Mouse (Mus musculus): ENCODE data around the gene Cpz. TPM values are rescaled to one million over a fixed set of nuclear protein-coding genes. Genes with fewer than 3 reads are reported as not detected.

Gene Cpz
- polyA plus RNA-seq, 1 experiment from 2014 or later = 7.0 TPM

DNA sequence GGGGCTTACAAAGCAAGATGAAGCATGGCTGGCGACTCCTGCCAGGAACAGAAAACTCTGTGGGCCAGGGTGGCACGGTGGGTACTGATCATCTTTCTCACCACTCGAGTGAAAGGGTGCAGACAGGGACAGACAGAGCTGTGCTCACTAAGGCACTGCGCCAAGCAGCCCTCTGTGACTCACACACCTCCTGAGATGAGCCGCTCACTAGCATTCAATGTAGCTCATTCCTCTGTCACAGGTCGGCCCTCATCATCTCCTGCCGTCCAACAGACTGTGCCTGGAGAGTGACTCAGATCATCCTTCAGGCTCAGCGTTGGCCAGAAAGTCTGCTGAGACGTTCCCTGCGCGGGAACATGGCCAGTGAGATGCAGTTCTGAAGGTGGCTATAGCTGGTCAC, 8.7 kb downstream of the Cpz start:
- no peak for ATAC-seq (ENCODE audit: low FRiP score, low read depth)
- Histone ChIP-seq H3K27me3 (peaks cover 11% of the 10 kb centered on the region), H3K4me2 (replicated peaks) (no peak overlapping the region), H3K27ac (replicated peaks) (no peak overlapping the region), H3K4me1 (no peaks in the 10 kb centered on the region), H3K9me3 (no peaks in the 10 kb centered on the region), H3K4me3 (no peak overlapping the region), H3K36me3 (no peaks in the 10 kb centered on the region), H3K9ac (replicated peaks) (no peak overlapping the region)
- 84% methylated on average over 11 of the region's 11 CpGs for WGBS

DNA sequence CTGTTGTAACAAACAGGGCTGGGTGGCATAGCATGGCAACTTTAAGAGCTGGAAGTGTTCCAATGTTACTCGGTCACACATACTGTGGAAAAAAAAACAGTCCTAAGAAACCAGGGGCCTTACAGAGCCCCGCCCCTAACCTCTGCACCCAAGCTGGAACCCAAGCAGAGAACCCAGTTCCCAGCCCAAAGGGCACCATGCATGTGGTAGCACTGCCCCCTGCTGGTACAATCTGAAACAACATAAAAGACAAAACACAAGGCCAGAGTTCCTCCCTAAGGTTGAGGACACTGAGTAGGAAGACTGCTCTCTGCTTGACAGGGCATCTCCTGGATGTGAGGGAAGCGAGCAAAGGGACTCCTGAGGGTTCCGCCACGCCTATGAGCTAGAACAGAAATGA, 14.9 kb downstream of the Cpz start:
- H3K9me3 ChIP-seq = no peaks in the 10 kb centered on the region
- no peak for ATAC-seq (ENCODE audit: low FRiP score, low read depth)
- H3K9ac ChIP-seq (replicated peaks) = no peak overlapping the region
- no peaks in the 10 kb centered on the region for H3K36me3 ChIP-seq
- H3K4me1 ChIP-seq = no peaks in the 10 kb centered on the region
- H3K4me3 ChIP-seq = no peak overlapping the region
- H3K4me2 ChIP-seq (replicated peaks) = no peak overlapping the region
- H3K27ac ChIP-seq (replicated peaks) = no peak overlapping the region
- peaks cover 19% of the 10 kb centered on the region for H3K27me3 ChIP-seq
- WGBS = 20% methylated on average over 5 of the region's 5 CpGs

DNA sequence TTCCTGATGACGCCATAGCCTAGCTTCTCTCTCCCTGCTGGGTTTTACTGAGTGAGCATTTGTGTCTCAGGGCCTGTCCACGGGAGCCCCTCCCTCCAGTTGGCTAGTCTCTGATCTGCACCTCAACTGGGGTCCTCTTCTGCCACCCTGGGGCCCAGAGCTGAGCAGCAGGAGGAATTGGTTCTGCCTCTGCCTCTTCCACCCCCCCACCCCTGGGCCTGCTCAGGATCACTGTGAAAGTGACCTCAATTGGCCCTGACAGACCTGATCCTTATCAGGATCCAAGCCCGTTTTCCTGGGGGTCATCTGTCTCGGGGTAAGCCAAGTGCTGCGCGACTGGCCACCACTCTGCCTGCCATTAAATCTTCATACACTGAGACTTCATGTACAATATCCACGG, 20.5 kb downstream of the Cpz start:
- Histone ChIP-seq H3K4me1 (no peaks in the 10 kb centered on the region), H3K27me3 (peaks cover 12% of the 10 kb centered on the region), H3K27ac (replicated peaks) (no peak overlapping the region), H3K9me3 (no peaks in the 10 kb centered on the region), H3K9ac (replicated peaks) (no peak overlapping the region), H3K4me3 (no peak overlapping the region), H3K36me3 (no peaks in the 10 kb centered on the region), H3K4me2 (replicated peaks) (no peak overlapping the region)
- 71% methylated on average over 7 of the region's 7 CpGs for WGBS
- ATAC-seq (ENCODE audit: low FRiP score, low read depth) = no peak

DNA sequence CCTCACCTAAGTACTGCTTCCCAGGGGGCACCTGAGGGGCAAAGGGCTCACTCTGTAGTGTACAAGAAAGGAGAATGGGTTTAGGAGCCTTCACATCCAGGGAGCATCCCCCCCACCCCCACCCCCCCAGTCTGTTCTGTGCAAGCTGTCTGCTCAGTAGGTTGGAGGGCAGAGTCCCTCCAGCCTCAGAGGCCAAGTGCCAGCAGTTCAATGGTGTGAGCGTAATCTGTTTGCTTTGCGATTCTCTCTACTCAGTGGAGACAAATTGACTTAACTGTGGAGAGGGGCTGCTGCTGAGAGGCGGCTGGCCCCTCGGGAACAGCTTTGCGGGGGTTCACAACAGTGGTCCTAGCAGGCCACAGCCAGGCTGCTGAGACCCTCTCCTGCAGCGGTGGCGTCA, 28.2 kb downstream of the Cpz start:
- peaks cover 8% of the 10 kb centered on the region for H3K27me3 ChIP-seq
- ATAC-seq (ENCODE audit: low FRiP score, low read depth) = no peak
- no peaks in the 10 kb centered on the region for H3K36me3 ChIP-seq
- no peak overlapping the region for H3K4me3 ChIP-seq
- H3K9me3 ChIP-seq = no peaks in the 10 kb centered on the region
- H3K27ac ChIP-seq (replicated peaks) = no peak overlapping the region
- no peak overlapping the region for H3K9ac ChIP-seq (replicated peaks)
- no peak overlapping the region for H3K4me2 ChIP-seq (replicated peaks)
- H3K4me1 ChIP-seq = peaks cover 12% of the 10 kb centered on the region
- WGBS = 33% methylated on average over 7 of the region's 7 CpGs

DNA sequence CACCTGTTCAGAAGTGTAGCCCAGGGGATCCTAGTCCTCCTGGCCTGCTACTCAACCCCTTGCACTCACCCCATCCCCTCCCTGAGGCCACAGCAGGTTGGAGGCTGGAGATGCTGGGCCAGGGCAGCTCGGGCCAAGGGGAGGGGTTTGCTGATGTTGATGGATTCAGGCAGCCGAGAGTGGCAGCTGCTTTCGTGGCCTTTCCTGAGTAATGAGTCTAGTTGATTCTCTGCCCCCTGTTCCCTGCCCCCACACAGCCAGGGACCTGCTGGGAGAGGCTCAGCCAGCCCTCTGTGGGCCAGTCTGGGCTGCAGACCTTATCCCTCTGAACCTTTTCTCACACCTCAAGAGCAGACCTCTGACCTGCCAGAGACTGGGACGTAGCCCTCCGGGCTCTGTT, 29.5 kb downstream of the Cpz start:
- no peak for ATAC-seq (ENCODE audit: low FRiP score, low read depth)
- no peak overlapping the region for H3K4me3 ChIP-seq
- H3K9me3 ChIP-seq = no peaks in the 10 kb centered on the region
- H3K4me2 ChIP-seq (replicated peaks) = no peak overlapping the region
- peaks cover 12% of the 10 kb centered on the region for H3K4me1 ChIP-seq
- WGBS = 17% methylated on average over 5 of the region's 5 CpGs
- peaks cover 8% of the 10 kb centered on the region for H3K27me3 ChIP-seq
- no peak overlapping the region for H3K27ac ChIP-seq (replicated peaks)
- no peak overlapping the region for H3K9ac ChIP-seq (replicated peaks)
- H3K36me3 ChIP-seq = no peaks in the 10 kb centered on the region

DNA sequence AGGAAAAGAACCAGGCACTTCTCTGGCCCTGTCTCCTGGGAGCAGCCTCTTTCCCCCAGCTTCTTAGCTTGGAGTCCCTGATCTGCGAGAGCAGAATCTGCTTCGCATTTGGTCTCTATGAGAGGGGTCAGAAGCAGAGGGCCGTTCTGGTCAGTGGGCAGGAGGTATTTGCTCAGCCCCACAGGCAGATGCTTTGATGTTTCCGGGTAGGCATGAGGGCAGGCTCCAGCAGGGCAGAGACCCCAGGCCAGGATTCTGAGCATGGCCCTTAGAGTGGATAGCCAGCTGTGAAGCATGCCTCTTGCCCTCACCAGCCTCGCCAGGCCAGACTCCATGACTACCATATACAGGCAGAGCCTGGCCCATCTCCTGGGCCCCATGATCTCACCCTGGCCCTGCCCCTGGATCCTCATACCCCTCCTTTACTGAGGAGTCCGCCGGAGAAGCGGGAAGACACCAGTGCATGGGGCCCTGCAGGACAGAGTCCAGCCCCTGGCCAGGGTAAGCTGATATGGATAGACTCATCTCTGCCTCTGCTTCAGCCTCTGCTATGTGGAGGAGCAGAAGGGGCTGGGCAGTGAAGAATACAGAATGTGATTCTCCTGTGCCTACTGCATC, 30.6 kb downstream of the Cpz start:
- peaks cover 8% of the 10 kb centered on the region for H3K27me3 ChIP-seq
- peaks cover 12% of the 10 kb centered on the region for H3K4me1 ChIP-seq
- H3K27ac ChIP-seq (replicated peaks) = no peak overlapping the region
- no peak overlapping the region for H3K9ac ChIP-seq (replicated peaks)
- H3K9me3 ChIP-seq = no peaks in the 10 kb centered on the region
- 17% methylated on average over 8 of the region's 8 CpGs for WGBS
- ATAC-seq (ENCODE audit: low FRiP score, low read depth) = no peak
- H3K36me3 ChIP-seq = no peaks in the 10 kb centered on the region
- H3K4me3 ChIP-seq = no peak overlapping the region
- no peak overlapping the region for H3K4me2 ChIP-seq (replicated peaks)

- 90% methylated on average over 12 of the region's 12 CpGs for WGBS
Observed at GRCm38 (mm10) chr5:35493770-35494169, 31.7 kb downstream of the Cpz start.

DNA sequence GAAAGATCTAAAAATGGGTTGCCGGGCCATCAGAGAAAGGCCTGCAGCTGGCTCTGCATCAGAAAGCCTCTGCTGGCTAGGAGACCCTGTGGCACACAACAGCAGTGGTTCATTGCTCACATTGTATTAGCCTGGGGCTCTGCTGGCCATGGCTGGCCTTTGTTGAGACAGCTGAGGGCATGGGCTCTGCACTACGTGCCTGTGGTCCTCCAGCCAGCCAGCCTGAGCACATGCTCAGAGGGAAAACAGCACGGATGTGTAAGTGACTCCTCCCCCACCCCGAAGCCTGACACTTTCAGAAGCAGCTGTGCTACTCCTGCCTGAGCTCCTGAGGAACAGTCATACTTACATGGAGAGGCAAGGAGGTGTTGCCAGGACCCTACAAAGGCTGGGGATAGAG, 46.0 kb downstream of the Cpz start:
- H3K4me2 ChIP-seq (replicated peaks) = no peak overlapping the region
- ATAC-seq (ENCODE audit: low FRiP score, low read depth) = no peak
- H3K27ac ChIP-seq (replicated peaks) = no peak overlapping the region
- H3K4me1 ChIP-seq = no peaks in the 10 kb centered on the region
- no peak overlapping the region for H3K4me3 ChIP-seq
- H3K27me3 ChIP-seq = peaks cover 8% of the 10 kb centered on the region; the same call in 1 of the 2 replicates
- WGBS = 38% methylated on average over 4 of the region's 4 CpGs
- no peaks in the 10 kb centered on the region for H3K36me3 ChIP-seq
- no peak overlapping the region for H3K9ac ChIP-seq (replicated peaks)
- no peaks in the 10 kb centered on the region for H3K9me3 ChIP-seq

More at GRCm38 (mm10) chr5:35493770-35494169, 31.7 kb downstream of the Cpz start:
- no peak overlapping the region for H3K4me2 ChIP-seq (replicated peaks)
- peaks cover 12% of the 10 kb centered on the region for H3K4me1 ChIP-seq
- no peaks in the 10 kb centered on the region for H3K36me3 ChIP-seq
- H3K9ac ChIP-seq (replicated peaks) = no peak overlapping the region
- H3K27ac ChIP-seq (replicated peaks) = no peak overlapping the region
- peaks cover 4% of the 10 kb centered on the region for H3K27me3 ChIP-seq
- no peaks in the 10 kb centered on the region for H3K9me3 ChIP-seq
- no peak overlapping the region for H3K4me3 ChIP-seq
- no peak for ATAC-seq (ENCODE audit: low FRiP score, low read depth)

DNA sequence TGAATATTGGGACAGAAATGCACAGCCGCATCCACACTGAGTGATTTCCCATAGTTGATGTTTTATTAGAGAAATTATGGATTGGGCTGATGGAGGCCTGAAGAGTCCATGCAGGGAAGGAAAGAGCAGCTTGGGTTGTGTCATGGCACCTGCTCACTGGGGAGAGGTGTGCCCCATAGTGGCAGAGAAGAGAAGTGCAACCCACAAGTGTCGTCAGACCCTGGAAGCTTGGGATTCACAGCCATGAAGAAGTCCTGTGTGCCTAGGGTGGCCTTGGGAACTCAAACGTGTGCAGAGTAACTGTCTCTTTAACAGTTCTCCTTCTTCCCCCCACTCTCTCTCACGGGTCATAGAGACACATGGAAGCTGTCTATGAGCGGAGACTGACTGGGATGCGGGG, 50.3 kb downstream of the Cpz start:
- no peak overlapping the region for H3K9ac ChIP-seq (replicated peaks)
- H3K36me3 ChIP-seq = no peaks in the 10 kb centered on the region
- H3K4me3 ChIP-seq = no peak overlapping the region
- H3K9me3 ChIP-seq = no peaks in the 10 kb centered on the region
- H3K4me2 ChIP-seq (replicated peaks) = no peak overlapping the region
- H3K27me3 ChIP-seq = peaks cover 15% of the 10 kb centered on the region; the same call in 1 of the 2 replicates
- no peak for ATAC-seq (ENCODE audit: low FRiP score, low read depth)
- 40% methylated on average over 6 of the region's 6 CpGs for WGBS
- H3K4me1 ChIP-seq = no peaks in the 10 kb centered on the region
- no peak overlapping the region for H3K27ac ChIP-seq (replicated peaks)

DNA sequence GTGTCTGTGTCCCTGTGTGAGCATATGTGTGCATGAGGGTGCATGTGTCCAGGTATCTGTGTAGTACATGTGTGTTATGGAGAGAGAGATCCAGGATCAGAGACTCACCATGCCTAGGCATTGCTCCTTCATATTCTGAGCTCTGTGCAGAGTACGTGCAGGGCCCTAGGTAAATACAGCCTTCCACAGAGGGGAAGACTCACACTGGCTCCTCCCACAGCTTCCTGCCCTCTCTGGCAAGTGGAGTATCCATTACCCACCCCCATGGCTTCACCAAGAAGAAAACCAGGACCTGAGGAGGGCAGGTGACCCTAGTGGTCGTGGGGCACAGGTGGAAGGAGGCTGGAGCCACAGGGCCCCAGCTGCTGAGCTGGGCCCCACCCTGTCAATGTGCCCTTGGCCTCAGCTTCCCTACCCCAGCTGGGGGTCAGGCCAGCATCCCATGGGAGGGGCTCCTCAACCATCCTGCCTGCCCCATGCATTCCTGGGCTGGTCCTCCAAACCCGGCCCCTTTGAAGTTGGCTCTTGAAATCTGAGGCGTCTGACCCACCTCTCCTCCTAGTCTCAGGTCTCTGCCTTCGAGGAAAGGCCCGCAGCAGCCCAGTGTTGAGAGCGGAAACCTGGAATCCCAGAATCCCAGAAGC, 54.5 kb downstream of the Cpz start:
- Histone ChIP-seq H3K4me3 (no peak overlapping the region), H3K27ac (replicated peaks) (no peak overlapping the region), H3K36me3 (no peaks in the 10 kb centered on the region), H3K27me3 (0 out of 2 replicates have a peak, but pooled peaks cover 16% of the 10 kb centered on the region), H3K4me2 (replicated peaks) (no peak overlapping the region), H3K4me1 (peaks cover 2% of the 10 kb centered on the region; the same call in 1 of the 2 replicates), H3K9ac (replicated peaks) (no peak overlapping the region), H3K9me3 (no peaks in the 10 kb centered on the region)
- no peak for ATAC-seq (ENCODE audit: low FRiP score, low read depth)
- 47% methylated on average over 7 of the region's 7 CpGs for WGBS

- ATAC-seq (ENCODE audit: low FRiP score, low read depth) = no peak
- Histone ChIP-seq H3K27ac (replicated peaks) (no peak overlapping the region), H3K9me3 (no peaks in the 10 kb centered on the region), H3K9ac (replicated peaks) (no peak overlapping the region), H3K4me1 (peaks cover 2% of the 10 kb centered on the region), H3K36me3 (no peaks in the 10 kb centered on the region), H3K4me3 (no peak overlapping the region), H3K27me3 (0 out of 2 replicates have a peak, but pooled peaks cover 20% of the 10 kb centered on the region), H3K4me2 (replicated peaks) (no peak overlapping the region)
- WGBS = 62% methylated on average over 21 of the region's 21 CpGs
Observed at GRCm38 (mm10) chr5:35465966-35466635, 59.4 kb downstream of the Cpz start.

GRCm38 (mm10) chr5:35462081-35462480, 63.4 kb downstream of the Cpz start:
- Histone ChIP-seq H3K4me3 (no peak overlapping the region), H3K4me1 (peaks cover 2% of the 10 kb centered on the region), H3K36me3 (no peaks in the 10 kb centered on the region), H3K4me2 (replicated peaks) (no peak overlapping the region), H3K9ac (replicated peaks) (no peak overlapping the region), H3K27me3 (0 out of 2 replicates have a peak, but pooled peaks cover 19% of the 10 kb centered on the region), H3K9me3 (no peaks in the 10 kb centered on the region), H3K27ac (replicated peaks) (no peak overlapping the region)
- ATAC-seq (ENCODE audit: low FRiP score, low read depth) = no peak
- 75% methylated on average over 8 of the region's 8 CpGs for WGBS

Measured in midbrain, embryonic 12.5 days (tissue).